Mouse (Mus musculus) liver, embryonic 14.5 days (tissue): ENCODE measurements at regions not wholly inside any gene's neighbourhood (a gene's known extent, or its start where the extent isn't known, plus 50 kb on each side); places are given as distances from the start of the nearest gene placed in this dataset.

Experiments
- ATAC-seq: fragments of 200-750 bp; cut with Nextera tagmentation; 2 replicates; pipeline ENCODE4 v1.8.0; 2017; ENCODE audit warnings: moderate number of reproducible peaks, mild to moderate bottlenecking, moderate library complexity; ENCODE audit not compliant: insufficient read depth
- DNase-seq, 3 experiments: peaks; one replicate each; pipeline ENCODE4 v3.0.0-alpha.2; 2012 to 2013; ENCODE audit warnings: low read depth in 3 of 3, low spot score in 3 of 3
- H3K27ac ChIP-seq: fragments of 300-500 bp; sonication (generic); 2 replicates; pipeline ENCODE4 v1.5.1; 2014; ENCODE audit warnings: moderate library complexity, mild to moderate bottlenecking, control low read depth, inconsistent platforms
- H3K27me3 ChIP-seq: fragments of 300-500 bp; sonication (generic); 2 replicates; pipeline ENCODE4 v1.6.1; 2014; ENCODE audit warnings: mild to moderate bottlenecking, low read length, moderate library complexity; ENCODE audit not compliant: control insufficient read depth, insufficient read depth
- H3K36me3 ChIP-seq: fragments of 300-500 bp; sonication (generic); replicated peaks from 2 replicates; pipeline ENCODE4 v1.6.1; 2014; ENCODE audit warnings: low read depth; ENCODE audit not compliant: control insufficient read depth, insufficient read depth
- H3K4me1 ChIP-seq, 2 experiments: fragments of 200-500 bp in 1 of 2; fragments of 300-500 bp in 1 of 2; sonication (generic) in 1 of 2; replicated peaks; 2 replicates each; pipeline ENCODE4 v1.6.1; 2012 to 2014; ENCODE audit warnings: antibody characterized with exemption in 1 of 2, inconsistent platforms in 1 of 2, low read length in 1 of 2; ENCODE audit not compliant: control insufficient read depth in 2 of 2, insufficient read depth in 2 of 2
- H3K4me2 ChIP-seq: fragments of 300-500 bp; sonication (generic); 2 replicates; pipeline ENCODE4 v1.6.1; 2014; ENCODE audit warnings: low read depth, mild to moderate bottlenecking, control low read depth, moderate library complexity
- H3K4me3 ChIP-seq, 2 experiments: fragments of 200-500 bp in 1 of 2; fragments of 300-500 bp in 1 of 2; sonication (generic) in 1 of 2; 2 replicates each; pipeline ENCODE4 v1.5.1; 2012 to 2014; ENCODE audit warnings: low read depth in 2 of 2, low read length in 2 of 2, mild to moderate bottlenecking in 2 of 2, control low read depth in 1 of 2, inconsistent platforms in 1 of 2, moderate library complexity in 1 of 2; ENCODE audit not compliant: insufficient read depth in 1 of 2
- H3K9ac ChIP-seq: fragments of 300-500 bp; sonication (generic); replicated peaks from 2 replicates; pipeline ENCODE4 v1.6.1; 2014; ENCODE audit warnings: mild to moderate bottlenecking, control low read depth, moderate library complexity
- H3K9me3 ChIP-seq: fragments of 300-500 bp; sonication (generic); 2 replicates; pipeline ENCODE4 v1.6.1; 2016; ENCODE audit warnings: low read length, mixed read lengths; ENCODE audit not compliant: control insufficient read depth
- CTCF ChIP-seq: IDR thresholded peaks from 2 replicates; pipeline ENCODE4 v1.5.1; 2016; ENCODE audit warnings: antibody characterized with exemption, low read depth, control low read depth
- EP300 ChIP-seq: IDR thresholded peaks from 2 replicates; pipeline ENCODE4 v1.6.1; 2016; ENCODE audit warnings: antibody characterized with exemption, low read depth
- WGBS: fragments of 180-500 bp; shearing (Covaris S2); extraction: QIAGEN DNeasy Blood & Tissue Kit; methylation state at CpG from one replicate; pipeline ENCODE4 v1.1.7; 2014; ENCODE audit not compliant: insufficient replicate concordance; 5-methylcytosine and 5-hydroxymethylcytosine counted together

DNA sequence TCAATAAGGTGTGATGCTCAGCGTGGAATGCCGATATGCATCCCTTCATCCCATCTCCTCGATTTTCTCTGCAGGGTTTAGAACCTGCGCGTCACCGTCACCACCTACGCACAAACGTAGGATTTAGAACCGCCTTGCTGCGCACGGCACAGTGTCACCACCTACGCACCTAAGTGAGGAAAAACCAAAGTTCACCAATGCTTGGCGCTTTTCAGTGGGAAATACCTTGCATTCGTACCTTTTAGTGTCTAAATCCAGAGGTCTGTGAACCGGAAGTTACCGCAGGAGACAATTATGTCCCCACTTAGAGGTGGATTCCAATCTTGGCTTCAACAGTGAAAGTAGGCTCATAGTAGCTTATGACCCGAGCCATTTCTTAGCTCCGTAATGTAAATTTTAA is 162.0 kb downstream of the Zfp326 start:
- WGBS: 80% methylated on average over 18 of the region's 18 CpGs
- no peak overlapping the region for H3K4me2 ChIP-seq
- H3K27ac ChIP-seq: no peak overlapping the region
- H3K27me3 ChIP-seq: no peaks in the 10 kb centered on the region
- H3K36me3 ChIP-seq: no peaks in the 10 kb centered on the region
- ATAC-seq (no peak), DNase-seq (no peak)
- H3K9ac ChIP-seq: no peak overlapping the region
- no peaks in the 10 kb centered on the region for H3K9me3 ChIP-seq
- H3K4me3 ChIP-seq: no peak overlapping the region
- no peaks in the 10 kb centered on the region for H3K4me1 ChIP-seq
- TF ChIP-seq EP300: no peak
- TF ChIP-seq CTCF: no peak

DNA sequence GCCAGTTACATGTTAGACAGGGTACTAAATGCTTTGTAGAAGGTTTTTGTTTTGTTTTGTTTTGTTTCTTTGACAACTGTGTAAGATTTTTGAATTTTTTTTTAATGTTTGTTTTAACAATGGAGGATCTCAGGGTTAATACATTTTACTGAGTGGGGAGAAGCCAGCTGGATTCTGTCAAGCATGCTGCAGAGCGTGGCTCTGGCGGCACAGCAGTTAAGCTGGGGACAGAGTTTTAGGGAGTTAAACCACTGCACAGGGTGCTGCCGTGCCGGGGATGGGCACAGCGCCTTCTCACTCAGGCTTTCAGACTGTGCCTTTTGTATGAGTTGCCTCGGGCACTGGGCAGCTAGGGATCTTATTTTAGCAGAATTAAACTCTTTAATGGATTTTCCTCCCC is 159.8 kb downstream of the Zfp326 start:
- Histone ChIP-seq H3K27ac (no peak overlapping the region), H3K4me3 (no peak overlapping the region), H3K36me3 (no peaks in the 10 kb centered on the region), H3K4me2 (no peak overlapping the region), H3K4me1 (no peaks in the 10 kb centered on the region), H3K27me3 (no peaks in the 10 kb centered on the region), H3K9ac (no peak overlapping the region), H3K9me3 (no peaks in the 10 kb centered on the region)
- 47% methylated on average over 6 of the region's 6 CpGs for WGBS
- ATAC-seq: no peak
- no peak for DNase-seq
- no peak for TF ChIP-seq EP300
- TF ChIP-seq CTCF: no peak

DNA sequence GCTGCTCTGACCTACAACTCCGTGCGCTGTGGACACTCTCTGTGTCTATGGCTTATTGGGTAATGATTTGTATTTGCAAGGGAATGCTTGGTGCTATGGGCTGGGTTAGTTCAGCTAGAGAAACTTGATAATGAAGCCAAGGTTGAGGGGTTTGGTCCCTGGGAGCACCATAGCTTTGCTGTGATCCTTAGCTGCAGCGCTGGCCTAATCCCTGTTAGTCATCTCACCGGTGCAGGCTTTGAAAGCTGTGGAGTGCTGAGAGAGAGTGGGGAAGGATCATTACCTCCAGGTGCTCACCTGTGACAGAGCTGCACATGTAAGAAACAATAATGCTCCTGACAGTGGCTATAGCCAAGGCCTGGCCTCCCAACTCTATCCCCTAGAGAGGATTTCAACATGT is 156.6 kb downstream of the Zfp326 start:
- Histone ChIP-seq H3K4me1 (no peaks in the 10 kb centered on the region), H3K27me3 (no peaks in the 10 kb centered on the region), H3K27ac (no peak overlapping the region), H3K36me3 (no peaks in the 10 kb centered on the region), H3K9me3 (no peaks in the 10 kb centered on the region), H3K9ac (no peak overlapping the region), H3K4me3 (no peak overlapping the region), H3K4me2 (no peak overlapping the region)
- WGBS: 79% methylated on average over 4 of the region's 4 CpGs
- ATAC-seq (no peak), DNase-seq (no peak)
- TF ChIP-seq CTCF (no peak), EP300 (no peak)

DNA sequence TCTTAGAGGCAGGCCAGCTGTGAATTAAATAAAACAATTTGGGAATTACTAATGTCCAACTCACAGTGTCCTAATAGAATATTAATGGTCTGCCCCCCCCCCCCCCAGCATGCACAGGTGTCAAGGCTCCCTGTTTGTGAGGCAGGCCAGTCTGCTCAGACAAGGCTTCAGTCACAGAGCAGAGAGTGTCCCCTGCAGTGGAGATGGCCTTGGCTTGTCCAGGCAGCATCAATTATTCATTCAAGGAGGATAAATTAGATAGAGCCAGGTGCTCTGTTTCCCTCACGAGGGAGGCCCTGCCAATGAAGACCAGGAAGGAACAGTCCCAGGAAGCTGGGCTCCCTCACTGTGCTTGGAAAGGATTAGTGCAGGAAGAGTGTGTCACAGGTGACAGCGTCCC is 150.5 kb downstream of the Zfp326 start:
- Histone ChIP-seq H3K36me3 (no peaks in the 10 kb centered on the region), H3K27ac (no peak overlapping the region), H3K9me3 (no peaks in the 10 kb centered on the region), H3K4me2 (no peak overlapping the region), H3K4me3 (no peak overlapping the region), H3K9ac (no peak overlapping the region), H3K27me3 (no peaks in the 10 kb centered on the region), H3K4me1 (no peaks in the 10 kb centered on the region)
- DNase-seq: no peak
- WGBS: 31% methylated on average over 2 of the region's 2 CpGs
- TF ChIP-seq EP300 (no peak), CTCF (no peak)
- no peak for ATAC-seq

DNA sequence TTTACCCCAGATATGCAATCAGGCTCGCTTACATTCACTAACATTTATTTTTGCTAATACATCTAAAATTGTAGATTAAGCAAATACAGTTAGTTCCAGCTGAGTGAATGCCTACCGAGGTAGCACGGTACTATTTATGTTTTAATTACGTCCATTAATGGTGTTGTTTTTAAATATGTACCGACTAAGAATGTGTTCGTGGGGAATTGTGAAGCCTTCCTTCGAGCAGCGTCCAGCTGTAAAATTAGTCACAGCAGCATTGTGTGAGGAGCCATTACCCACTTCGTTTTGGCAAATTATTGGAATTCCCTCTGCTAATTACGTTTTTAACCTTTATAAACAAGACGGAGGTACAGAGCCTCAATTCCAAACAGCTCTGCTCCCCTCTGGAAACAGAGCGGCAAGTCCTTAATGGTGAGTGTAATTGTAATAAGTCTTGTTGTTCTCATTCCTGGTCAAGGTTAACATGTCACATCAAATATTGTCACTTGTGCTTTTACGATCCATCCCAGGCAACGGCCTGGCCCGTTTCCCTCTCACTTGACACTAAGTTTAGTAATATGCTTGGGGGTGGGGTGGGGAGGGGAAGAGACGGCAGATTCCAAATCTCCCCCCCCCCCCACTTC is 128.0 kb downstream of the Zfp326 start:
- ATAC-seq (no peak), DNase-seq (no peak)
- Histone ChIP-seq H3K9ac (no peak overlapping the region), H3K4me2 (no peak overlapping the region), H3K4me1 (no peaks in the 10 kb centered on the region), H3K27me3 (no peaks in the 10 kb centered on the region), H3K36me3 (no peaks in the 10 kb centered on the region), H3K9me3 (no peaks in the 10 kb centered on the region), H3K4me3 (no peak overlapping the region), H3K27ac (no peak overlapping the region)
- WGBS: 61% methylated on average over 16 of the region's 16 CpGs
- TF ChIP-seq CTCF: no peak
- TF ChIP-seq EP300: no peak
